Mouse (Mus musculus) activated CD4-positive, CD25-positive, alpha-beta regulatory T cell (primary cell): ENCODE data around the gene Ttll13. TPM values are rescaled to one million over a fixed set of nuclear protein-coding genes. Genes with fewer than 3 reads are reported as not detected.

Experiments
- polyA plus RNA-seq, 2 experiments: library from polyadenylated mRNA; unstranded; fragments of 100-300 nt; shearing (Covaris generic); gene quantifications; one replicate each; pipeline ENCODE4 v1.2.1; 2017

Gene Ttll13
- polyA plus RNA-seq, result under 1 TPM in 1 of 2 experiments, not detected in 1; 0.53 TPM

GRCm38 (mm10) chr7:80246148-80246721 lies at the start of gene Ttll13:
Gene Ttll13 (plus strand): TSS chr7:80246376.

GRCm38 (mm10) chr7:80232489-80233029 lies 13.6 kb upstream of the Ttll13 start, which contains the start of the genes Cib1 and Gdpgp1:
Gene Cib1 (minus strand): TSS chr7:80232813.
Gene Gdpgp1 (plus strand): TSS chr7:80232865.

GRCm38 (mm10) chr7:80260625-80261371 lies 14.6 kb downstream of the Ttll13 start, which contains the start of gene Ngrn:
Gene Ngrn (plus strand): TSS chr7:80261215.

GRCm38 (mm10) chr7:80268897-80269750 lies 22.9 kb downstream of the Ttll13 start, which contains the start of gene Vps33b:
Gene Vps33b (plus strand): TSS chr7:80269649.

GRCm38 (mm10) chr7:80294062-80294763 lies 48.0 kb downstream of the Ttll13 start, which contains the start of gene Prc1:
Gene Prc1 (plus strand): TSS chr7:80294450.

Other genes starting within 250 kb of the Ttll13 start
- gene Zfp710, start 221.6 kb upstream of the Ttll13 start, polyA plus RNA-seq, result 10 to 100 TPM in 1 of 2 experiments, 1 to 10 TPM in 1; 9.7 to 12.4 TPM
- gene Idh2, start 131.0 kb upstream of the Ttll13 start, polyA plus RNA-seq, result 10 to 100 TPM; 61.7 to 97.1 TPM
- 10 to 100 TPM; 16.9 to 30.2 TPM for gene Sema4b, start 59.5 kb upstream of the Ttll13 start, polyA plus RNA-seq
- 100 to 1,000 TPM; 224 to 231 TPM for gene Cib1, start 13.6 kb upstream of the Ttll13 start, polyA plus RNA-seq
- 1 to 10 TPM; 8.2 to 9.8 TPM for gene Gdpgp1, start 13.5 kb upstream of the Ttll13 start, polyA plus RNA-seq
- 10 to 100 TPM; 46.1 to 66.2 TPM for gene Ngrn, start 14.8 kb downstream of the Ttll13 start, polyA plus RNA-seq
- gene Vps33b, start 23.3 kb downstream of the Ttll13 start, polyA plus RNA-seq, result 10 to 100 TPM; 46.1 to 52.9 TPM
- gene Prc1, start 48.1 kb downstream of the Ttll13 start, polyA plus RNA-seq, result 10 to 100 TPM; 18.8 to 28.3 TPM
- 10 to 100 TPM; 15.6 to 17.4 TPM for gene Rccd1, start 78.1 kb downstream of the Ttll13 start, polyA plus RNA-seq
- 10 to 100 TPM; 51.9 to 73.5 TPM for gene Unc45a, start 94.6 kb downstream of the Ttll13 start, polyA plus RNA-seq
- gene Hddc3, start 96.7 kb downstream of the Ttll13 start, polyA plus RNA-seq, result 1 to 10 TPM; 5.8 to 8.1 TPM
- gene Man2a2, start 125.0 kb downstream of the Ttll13 start, polyA plus RNA-seq, result 10 to 100 TPM; 24.5 to 38.4 TPM
- 1 to 10 TPM; 2.3 to 2.6 TPM for gene Fes, start 141.6 kb downstream of the Ttll13 start, polyA plus RNA-seq
- gene Furin, start 159.1 kb downstream of the Ttll13 start, polyA plus RNA-seq, result 10 to 100 TPM; 40.6 to 68.3 TPM